Mouse (Mus musculus) embryonic facial prominence, embryonic 10.5 days (tissue): ENCODE results near the gene Tspan11. TPM values are rescaled to one million over a fixed set of nuclear protein-coding genes. Genes with fewer than 3 reads are reported as not detected.

Experiments used
- DNase-seq: peaks from one replicate; pipeline ENCODE4 v3.0.0-alpha.2; 2017; ENCODE audit warnings: low spot score
- H3K27ac ChIP-seq: fragments of 300-500 bp; sonication (generic); replicated peaks from 2 replicates; pipeline ENCODE4 v1.5.1; 2016; ENCODE audit warnings: mild to moderate bottlenecking
- H3K27me3 ChIP-seq: fragments of 300-500 bp; sonication (generic); replicated peaks from 2 replicates; pipeline ENCODE4 v1.6.1; 2016; ENCODE audit warnings: low read depth, mild to moderate bottlenecking; ENCODE audit not compliant: poor library complexity, severe bottlenecking
- H3K36me3 ChIP-seq: fragments of 300-500 bp; sonication (generic); replicated peaks from 2 replicates; pipeline ENCODE4 v1.6.1; 2016; ENCODE audit warnings: mild to moderate bottlenecking, moderate library complexity
- H3K4me1 ChIP-seq: fragments of 300-500 bp; sonication (generic); 2 replicates; pipeline ENCODE4 v1.6.1; 2016
- H3K4me3 ChIP-seq: fragments of 300-500 bp; sonication (generic); 2 replicates; pipeline ENCODE4 v1.5.1; 2016; ENCODE audit warnings: mild to moderate bottlenecking, moderate library complexity
- H3K9me3 ChIP-seq: fragments of 300-500 bp; sonication (generic); 2 replicates; pipeline ENCODE4 v1.6.1; 2016; ENCODE audit warnings: mild to moderate bottlenecking
- WGBS: fragments of 180-500 bp; shearing (Covaris S2); methylation state at CpG from one replicate; pipeline ENCODE4 v1.1.7; 2016; 5-methylcytosine and 5-hydroxymethylcytosine counted together
- polyA plus RNA-seq: library from polyadenylated mRNA; unstranded; fragments of >200 nt; fragmentation: Nextera tagmentation; extraction: Ambion mirVana; gene quantifications from 2 replicates; pipeline ENCODE4 v1.2.1, GENCODE M21; 2016

The Tspan11 gene
- polyA plus RNA-seq, 1 experiment from 2014 or later: 6.9 TPM

GRCm38 (mm10) chr6:127949885-127950284, 62.5 kb downstream of the Tspan11 start:
- 90% methylated on average over 7 of the region's 7 CpGs for WGBS
- Histone ChIP-seq H3K36me3 (no peaks in the 10 kb centered on the region), H3K4me1 (no peaks in the 10 kb centered on the region), H3K9me3 (no peaks in the 10 kb centered on the region), H3K4me3 (no peak overlapping the region), H3K27ac (no peak overlapping the region), H3K27me3 (no peaks in the 10 kb centered on the region; the same call in 1 of the 2 replicates)
- DNase-seq: no peak

GRCm38 (mm10) chr6:127953071-127953470, 65.7 kb downstream of the Tspan11 start:
- no peaks in the 10 kb centered on the region for H3K36me3 ChIP-seq
- DNase-seq: no peak
- no peaks in the 10 kb centered on the region for H3K27me3 ChIP-seq
- WGBS: 84% methylated on average over 4 of the region's 4 CpGs
- no peak overlapping the region for H3K27ac ChIP-seq
- H3K9me3 ChIP-seq: no peaks in the 10 kb centered on the region
- H3K4me3 ChIP-seq: no peak overlapping the region
- peaks cover 3% of the 10 kb centered on the region; the same call in 1 of the 2 replicates for H3K4me1 ChIP-seq

- WGBS: 84% methylated on average over 5 of the region's 5 CpGs
- H3K4me1 ChIP-seq: peaks cover 3% of the 10 kb centered on the region; the same call in 1 of the 2 replicates
These were observed 68.8 kb downstream of the Tspan11 start for GRCm38 (mm10) chr6:127956172-127956571.

GRCm38 (mm10) chr6:127960203-127960602, 72.8 kb downstream of the Tspan11 start:
- Histone ChIP-seq H3K4me3 (no peak overlapping the region), H3K27me3 (no peaks in the 10 kb centered on the region), H3K4me1 (peaks cover 3% of the 10 kb centered on the region; the same call in 1 of the 2 replicates), H3K27ac (no peak overlapping the region), H3K9me3 (no peaks in the 10 kb centered on the region), H3K36me3 (peaks cover 36% of the 10 kb centered on the region)
- DNase-seq: no peak
- WGBS: 94% methylated on average over 1 of the region's 1 CpGs

More at GRCm38 (mm10) chr6:127956172-127956571, 68.8 kb downstream of the Tspan11 start:
- no peaks in the 10 kb centered on the region for H3K27me3 ChIP-seq
- no peak for DNase-seq
- H3K36me3 ChIP-seq: no peaks in the 10 kb centered on the region
- H3K9me3 ChIP-seq: no peaks in the 10 kb centered on the region
- H3K27ac ChIP-seq: no peak overlapping the region
- no peak overlapping the region for H3K4me3 ChIP-seq

- WGBS: 46% methylated on average over 8 of the region's 8 CpGs
- no peak overlapping the region for H3K4me3 ChIP-seq
- no peaks in the 10 kb centered on the region for H3K27me3 ChIP-seq
- H3K27ac ChIP-seq: no peak overlapping the region
- no peaks in the 10 kb centered on the region for H3K9me3 ChIP-seq
- peak; percentile 42 for DNase-seq
- H3K4me1 ChIP-seq: peaks cover 13% of the 10 kb centered on the region
- H3K36me3 ChIP-seq: peaks cover 50% of the 10 kb centered on the region
These were observed 78.1 kb downstream of the Tspan11 start for GRCm38 (mm10) chr6:127965497-127965896.

- Histone ChIP-seq H3K27ac (no peak overlapping the region), H3K9me3 (no peaks in the 10 kb centered on the region)
- 72% methylated on average over 7 of the region's 7 CpGs for WGBS
These were observed 82.3 kb downstream of the Tspan11 start for GRCm38 (mm10) chr6:127969709-127970108.

GRCm38 (mm10) chr6:127970120-127970519, 82.7 kb downstream of the Tspan11 start:
- Histone ChIP-seq H3K27me3 (no peaks in the 10 kb centered on the region), H3K27ac (no peak overlapping the region), H3K36me3 (peaks cover 20% of the 10 kb centered on the region), H3K4me1 (peaks cover 47% of the 10 kb centered on the region), H3K4me3 (no peak overlapping the region), H3K9me3 (no peaks in the 10 kb centered on the region)
- DNase-seq: peak; percentile 84
- WGBS: 8% methylated on average over 7 of the region's 7 CpGs

More at GRCm38 (mm10) chr6:127969709-127970108, 82.3 kb downstream of the Tspan11 start:
- no peak for DNase-seq
- Histone ChIP-seq H3K4me1 (peaks cover 44% of the 10 kb centered on the region), H3K36me3 (peaks cover 22% of the 10 kb centered on the region), H3K4me3 (no peak overlapping the region), H3K27me3 (no peaks in the 10 kb centered on the region)

- no peak overlapping the region for H3K4me3 ChIP-seq
- WGBS: 46% methylated on average over 5 of the region's 5 CpGs
- no peaks in the 10 kb centered on the region for H3K9me3 ChIP-seq
- H3K27me3 ChIP-seq: no peaks in the 10 kb centered on the region
- peaks cover 13% of the 10 kb centered on the region for H3K36me3 ChIP-seq
- no peak for DNase-seq
- peaks cover 52% of the 10 kb centered on the region for H3K4me1 ChIP-seq
- H3K27ac ChIP-seq: no peak overlapping the region
These were observed 83.5 kb downstream of the Tspan11 start for GRCm38 (mm10) chr6:127970848-127971247.

- no peaks in the 10 kb centered on the region for H3K27me3 ChIP-seq
- H3K4me1 ChIP-seq: peaks cover 44% of the 10 kb centered on the region
- H3K27ac ChIP-seq: no peak overlapping the region
- 73% methylated on average over 5 of the region's 5 CpGs for WGBS
- H3K36me3 ChIP-seq: peaks cover 5% of the 10 kb centered on the region; the same call in 1 of the 2 replicates
- no peak overlapping the region for H3K4me3 ChIP-seq
- DNase-seq: no peak
- H3K9me3 ChIP-seq: no peaks in the 10 kb centered on the region
These were observed 84.5 kb downstream of the Tspan11 start for GRCm38 (mm10) chr6:127971931-127972330.

- no peak for DNase-seq
- peaks cover 40% of the 10 kb centered on the region for H3K4me1 ChIP-seq
- 58% methylated on average over 6 of the region's 6 CpGs for WGBS
These were observed 86.2 kb downstream of the Tspan11 start for GRCm38 (mm10) chr6:127973553-127973952.

GRCm38 (mm10) chr6:127974000-127974399, 86.6 kb downstream of the Tspan11 start:
- Histone ChIP-seq H3K36me3 (peaks cover 5% of the 10 kb centered on the region; the same call in 1 of the 2 replicates), H3K4me3 (no peak overlapping the region), H3K27ac (0 out of 2 replicates have a peak overlapping the region, but pooled peaks have one; percentile 55), H3K27me3 (no peaks in the 10 kb centered on the region), H3K4me1 (peaks cover 40% of the 10 kb centered on the region), H3K9me3 (no peaks in the 10 kb centered on the region)
- WGBS: 64% methylated on average over 9 of the region's 9 CpGs
- DNase-seq: no peak

More at GRCm38 (mm10) chr6:127973553-127973952, 86.2 kb downstream of the Tspan11 start:
- Histone ChIP-seq H3K27ac (peak overlapping the region; percentile 55; the same call in 1 of the 2 replicates), H3K4me3 (no peak overlapping the region), H3K36me3 (peaks cover 5% of the 10 kb centered on the region; the same call in 1 of the 2 replicates), H3K27me3 (no peaks in the 10 kb centered on the region), H3K9me3 (no peaks in the 10 kb centered on the region)

GRCm38 (mm10) chr6:127976695-127977094, 89.3 kb downstream of the Tspan11 start:
- DNase-seq: no peak
- 82% methylated on average over 6 of the region's 6 CpGs for WGBS
- no peaks in the 10 kb centered on the region for H3K9me3 ChIP-seq
- no peak overlapping the region for H3K4me3 ChIP-seq
- no peaks in the 10 kb centered on the region for H3K27me3 ChIP-seq
- H3K36me3 ChIP-seq: peaks cover 5% of the 10 kb centered on the region; the same call in 1 of the 2 replicates
- peaks cover 48% of the 10 kb centered on the region for H3K4me1 ChIP-seq
- H3K27ac ChIP-seq: no peak overlapping the region

GRCm38 (mm10) chr6:127978941-127979340, 91.6 kb downstream of the Tspan11 start:
- Histone ChIP-seq H3K4me1 (peaks cover 41% of the 10 kb centered on the region), H3K9me3 (no peaks in the 10 kb centered on the region), H3K27ac (no peak overlapping the region), H3K4me3 (no peak overlapping the region), H3K27me3 (no peaks in the 10 kb centered on the region), H3K36me3 (peaks cover 5% of the 10 kb centered on the region; the same call in 1 of the 2 replicates)
- DNase-seq: no peak
- 88% methylated on average over 20 of the region's 20 CpGs for whole genome bisulfite sequencing
